Mouse (Mus musculus) midbrain, embryonic 16.5 days (tissue): ENCODE measurements at regions not wholly inside any gene's neighbourhood (a gene's known extent, or its start where the extent isn't known, plus 50 kb on each side); places are given as distances from the start of the nearest gene placed in this dataset.

Source experiments
- ATAC-seq: fragments of 200-750 bp; cut with Nextera tagmentation; 2 replicates; pipeline ENCODE4 v1.8.0; 2017; ENCODE audit warnings: moderate TSS enrichment
- H3K27ac ChIP-seq: fragments of 300-500 bp; sonication (generic); 2 replicates; pipeline ENCODE4 v1.5.1; 2014; ENCODE audit warnings: mild to moderate bottlenecking, low read length, mixed read lengths
- H3K27me3 ChIP-seq: fragments of 300-500 bp; sonication (generic); 2 replicates; pipeline ENCODE4 v1.6.1; 2014; ENCODE audit warnings: low read depth, low read length, mixed read lengths; ENCODE audit not compliant: control insufficient read depth, insufficient read depth
- H3K36me3 ChIP-seq: fragments of 300-500 bp; sonication (generic); 2 replicates; pipeline ENCODE4 v1.6.1; 2014; ENCODE audit warnings: mild to moderate bottlenecking, low read length, moderate library complexity, mixed read lengths; ENCODE audit not compliant: control insufficient read depth, insufficient read depth
- H3K4me1 ChIP-seq: fragments of 300-500 bp; sonication (generic); 2 replicates; pipeline ENCODE4 v1.6.1; 2014; ENCODE audit warnings: mild to moderate bottlenecking, low read length, mixed read lengths; ENCODE audit not compliant: control insufficient read depth, insufficient read depth
- H3K4me2 ChIP-seq: fragments of 300-500 bp; sonication (generic); 2 replicates; pipeline ENCODE4 v1.6.1; 2014; ENCODE audit warnings: mild to moderate bottlenecking, low read length, mixed read lengths
- H3K4me3 ChIP-seq: fragments of 300-500 bp; sonication (generic); 2 replicates; pipeline ENCODE4 v1.5.1; 2014; ENCODE audit warnings: low read depth, mild to moderate bottlenecking, low read length, moderate library complexity, mixed read lengths
- H3K9ac ChIP-seq: fragments of 300-500 bp; sonication (generic); 2 replicates; pipeline ENCODE4 v1.6.1; 2014; ENCODE audit warnings: low read depth, low read length, mixed read lengths
- H3K9me3 ChIP-seq: fragments of 300-500 bp; sonication (generic); replicated peaks from 2 replicates; pipeline ENCODE4 v1.6.1; 2014; ENCODE audit warnings: mild to moderate bottlenecking, low read length, mixed read lengths; ENCODE audit not compliant: control insufficient read depth, poor library complexity, severe bottlenecking
- WGBS: fragments of 180-500 bp; shearing (Covaris S2); extraction: QIAGEN DNeasy Blood & Tissue Kit; methylation state at CpG from one replicate; pipeline ENCODE4 v1.1.7; 2014; 5-methylcytosine and 5-hydroxymethylcytosine counted together

GRCm38 (mm10) chr19:26069908-26070307 lies 397.7 kb downstream of the Dmrt2 start:
- H3K9me3 ChIP-seq = no peaks in the 10 kb centered on the region
- no peak overlapping the region for H3K4me3 ChIP-seq
- H3K4me2 ChIP-seq = no peak overlapping the region
- no peaks in the 10 kb centered on the region for H3K27me3 ChIP-seq
- no peaks in the 10 kb centered on the region for H3K36me3 ChIP-seq
- no peak for ATAC-seq
- no peak overlapping the region for H3K9ac ChIP-seq
- H3K27ac ChIP-seq = no peak overlapping the region
- 94% methylated on average over 3 of the region's 3 CpGs for WGBS
- H3K4me1 ChIP-seq = 0 out of 2 replicates have a peak, but pooled peaks cover 2% of the 10 kb centered on the region

GRCm38 (mm10) chr19:26088318-26088717 lies 416.1 kb downstream of the Dmrt2 start:
- Histone ChIP-seq H3K4me1 (no peaks in the 10 kb centered on the region), H3K9me3 (no peaks in the 10 kb centered on the region), H3K27me3 (no peaks in the 10 kb centered on the region), H3K27ac (no peak overlapping the region), H3K4me2 (no peak overlapping the region), H3K36me3 (no peaks in the 10 kb centered on the region), H3K4me3 (no peak overlapping the region), H3K9ac (no peak overlapping the region)
- ATAC-seq = no peak
- 86% methylated on average over 3 of the region's 3 CpGs for WGBS

- Histone ChIP-seq H3K27me3 (no peaks in the 10 kb centered on the region), H3K4me1 (no peaks in the 10 kb centered on the region), H3K4me2 (no peak overlapping the region), H3K4me3 (no peak overlapping the region), H3K27ac (no peak overlapping the region), H3K9ac (no peak overlapping the region), H3K36me3 (no peaks in the 10 kb centered on the region), H3K9me3 (no peaks in the 10 kb centered on the region)
- WGBS = 91% methylated on average over 8 of the region's 8 CpGs
- no peak for ATAC-seq
Measured at GRCm38 (mm10) chr19:26091386-26091785, 419.2 kb downstream of the Dmrt2 start.

- H3K9ac ChIP-seq = no peak overlapping the region
- no peaks in the 10 kb centered on the region for H3K9me3 ChIP-seq
- H3K4me1 ChIP-seq = no peaks in the 10 kb centered on the region
- no peak overlapping the region for H3K4me2 ChIP-seq
- no peaks in the 10 kb centered on the region for H3K36me3 ChIP-seq
- H3K27me3 ChIP-seq = no peaks in the 10 kb centered on the region
- ATAC-seq = no peak
- WGBS = 88% methylated on average over 1 of the region's 1 CpGs
- no peak overlapping the region for H3K27ac ChIP-seq
- no peak overlapping the region for H3K4me3 ChIP-seq
Measured at GRCm38 (mm10) chr19:26093844-26094243, 421.6 kb downstream of the Dmrt2 start.

GRCm38 (mm10) chr19:26114326-26114725 lies 442.1 kb downstream of the Dmrt2 start:
- Histone ChIP-seq H3K4me2 (no peak overlapping the region), H3K9me3 (no peaks in the 10 kb centered on the region), H3K4me1 (no peaks in the 10 kb centered on the region), H3K4me3 (no peak overlapping the region), H3K27me3 (no peaks in the 10 kb centered on the region), H3K9ac (no peak overlapping the region), H3K36me3 (no peaks in the 10 kb centered on the region), H3K27ac (no peak overlapping the region)
- ATAC-seq = no peak
- WGBS = 87% methylated on average over 6 of the region's 6 CpGs

GRCm38 (mm10) chr19:26128423-26128822 lies 456.2 kb downstream of the Dmrt2 start:
- Histone ChIP-seq H3K36me3 (no peaks in the 10 kb centered on the region), H3K4me3 (no peak overlapping the region), H3K27ac (no peak overlapping the region), H3K9me3 (no peaks in the 10 kb centered on the region), H3K4me1 (no peaks in the 10 kb centered on the region), H3K27me3 (no peaks in the 10 kb centered on the region), H3K4me2 (no peak overlapping the region), H3K9ac (no peak overlapping the region)
- no peak for ATAC-seq
- WGBS = 76% methylated on average over 2 of the region's 2 CpGs

- H3K4me2 ChIP-seq = no peak overlapping the region
- no peak overlapping the region for H3K9ac ChIP-seq
- H3K27ac ChIP-seq = no peak overlapping the region
- no peaks in the 10 kb centered on the region for H3K27me3 ChIP-seq
- 88% methylated on average over 4 of the region's 4 CpGs for WGBS
- H3K4me1 ChIP-seq = no peaks in the 10 kb centered on the region
- no peaks in the 10 kb centered on the region for H3K36me3 ChIP-seq
- ATAC-seq = no peak
- H3K4me3 ChIP-seq = no peak overlapping the region
- H3K9me3 ChIP-seq = no peaks in the 10 kb centered on the region
Measured at GRCm38 (mm10) chr19:26134385-26134784, 462.2 kb downstream of the Dmrt2 start.

- H3K4me3 ChIP-seq = no peak overlapping the region
- no peaks in the 10 kb centered on the region for H3K4me1 ChIP-seq
- no peaks in the 10 kb centered on the region for H3K9me3 ChIP-seq
- WGBS = 6% methylated on average over 2 of the region's 2 CpGs
- no peak for ATAC-seq
- no peaks in the 10 kb centered on the region for H3K36me3 ChIP-seq
- no peak overlapping the region for H3K9ac ChIP-seq
- no peak overlapping the region for H3K27ac ChIP-seq
- H3K27me3 ChIP-seq = no peaks in the 10 kb centered on the region
- H3K4me2 ChIP-seq = no peak overlapping the region
Measured at GRCm38 (mm10) chr19:26135398-26136104, 463.3 kb downstream of the Dmrt2 start.

GRCm38 (mm10) chr19:26140647-26141046 lies 464.2 kb upstream of the Smarca2 start:
- 79% methylated on average over 2 of the region's 2 CpGs for WGBS
- Histone ChIP-seq H3K4me2 (no peak overlapping the region), H3K9me3 (no peaks in the 10 kb centered on the region), H3K27ac (no peak overlapping the region), H3K36me3 (no peaks in the 10 kb centered on the region), H3K4me1 (no peaks in the 10 kb centered on the region), H3K9ac (no peak overlapping the region), H3K4me3 (no peak overlapping the region), H3K27me3 (no peaks in the 10 kb centered on the region)
- ATAC-seq = no peak
